Mouse (Mus musculus) hindbrain, embryonic 12.5 days (tissue): ENCODE measurements around the gene Maneal. TPM values are rescaled to one million over a fixed set of nuclear protein-coding genes. Genes with fewer than 3 reads are reported as not detected.
A peak's percentile ranks its signal among the peaks of the same experiment; 100 is the strongest.

ENCODE experiments used
- ATAC-seq: fragments of 200-750 bp; cut with Nextera tagmentation; 2 replicates; pipeline ENCODE4 v1.8.0; 2017; ENCODE audit warnings: moderate TSS enrichment; ENCODE audit not compliant: low FRiP score
- H3K27ac ChIP-seq: fragments of 300-500 bp; sonication (generic); 2 replicates; pipeline ENCODE4 v1.5.1; 2016; ENCODE audit warnings: mild to moderate bottlenecking
- H3K27me3 ChIP-seq: fragments of 300-500 bp; sonication (generic); 2 replicates; pipeline ENCODE4 v1.6.1; 2016; ENCODE audit warnings: mild to moderate bottlenecking
- H3K36me3 ChIP-seq: fragments of 300-500 bp; sonication (generic); 2 replicates; pipeline ENCODE4 v1.6.1; 2016; ENCODE audit warnings: mild to moderate bottlenecking
- H3K4me1 ChIP-seq: fragments of 300-500 bp; sonication (generic); 2 replicates; pipeline ENCODE4 v1.6.1; 2016
- H3K4me2 ChIP-seq: fragments of 300-500 bp; sonication (generic); replicated peaks from 2 replicates; pipeline ENCODE4 v1.6.1; 2016; ENCODE audit warnings: mild to moderate bottlenecking
- H3K4me3 ChIP-seq: fragments of 300-500 bp; sonication (generic); 2 replicates; pipeline ENCODE4 v1.5.1; 2016; ENCODE audit warnings: mild to moderate bottlenecking
- H3K9ac ChIP-seq: fragments of 300-500 bp; sonication (generic); 2 replicates; pipeline ENCODE4 v1.6.1; 2016; ENCODE audit warnings: mild to moderate bottlenecking, moderate library complexity
- H3K9me3 ChIP-seq: fragments of 300-500 bp; sonication (generic); replicated peaks from 2 replicates; pipeline ENCODE4 v1.6.1; 2016; ENCODE audit warnings: mild to moderate bottlenecking
- WGBS: fragments of 180-500 bp; shearing (Covaris S2); methylation state at CpG from one replicate; pipeline ENCODE4 v1.1.7; 2016; 5-methylcytosine and 5-hydroxymethylcytosine counted together
- polyA plus RNA-seq: library from polyadenylated mRNA; unstranded; fragments of >200 nt; fragmentation: Nextera tagmentation; extraction: Ambion mirVana; gene quantifications from 2 replicates; pipeline ENCODE4 v1.2.1, GENCODE M21; 2016

Maneal gene
- polyA plus RNA-seq, result 4.4 and 7.3 TPM in 2 replicates

DNA sequence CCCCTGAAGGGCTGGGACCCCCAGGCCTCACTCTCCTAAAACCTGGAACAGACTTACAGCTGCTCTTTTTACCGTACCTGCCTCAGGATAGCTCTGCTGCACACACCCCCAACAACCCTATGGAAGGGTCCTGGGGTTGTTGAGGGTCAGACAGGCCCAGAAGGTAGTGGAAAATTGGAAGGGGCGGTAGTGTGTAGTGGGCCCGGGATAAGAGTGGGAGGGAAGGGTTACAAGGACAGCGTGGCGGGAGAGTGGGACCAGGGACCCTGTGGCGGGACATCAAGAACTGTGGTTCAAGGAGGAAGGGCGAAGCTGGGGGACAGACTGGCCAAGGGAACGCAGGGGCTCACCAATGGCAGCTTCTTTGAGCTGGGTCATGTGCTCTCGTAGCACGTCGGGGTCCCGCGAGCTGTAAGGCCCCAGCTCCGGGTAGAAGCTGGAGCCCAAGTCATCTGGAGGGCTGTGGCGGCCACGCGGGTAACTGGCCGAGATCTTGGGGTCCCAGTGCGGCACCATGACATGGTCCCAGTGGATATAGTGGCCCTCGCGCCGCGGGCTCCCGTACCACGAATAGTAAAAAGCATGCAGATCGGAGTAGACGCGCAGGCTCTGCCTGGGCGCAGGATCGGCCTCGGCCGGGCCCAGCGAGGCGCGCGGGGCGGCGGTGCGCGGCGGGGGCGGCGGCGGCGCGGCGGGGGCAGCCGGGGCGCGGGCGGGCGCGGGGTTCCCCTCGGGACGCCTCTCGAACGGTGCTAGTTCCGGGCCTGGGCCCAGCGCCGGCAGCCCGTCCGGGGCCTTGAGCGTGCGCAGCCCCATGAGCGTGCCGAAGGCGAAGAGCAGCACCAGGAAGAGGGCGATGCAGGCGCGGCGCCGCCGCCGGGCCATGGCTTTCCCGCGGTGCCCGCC is at the start of gene Maneal:
Maneal (minus strand) TSS at position 889 of the 906 bp plus-strand sequence.
- Histone ChIP-seq H3K27me3 (peaks cover 16% of the 10 kb centered on the region), H3K9me3 (no peaks in the 10 kb centered on the region), H3K4me3 (peak within 1 kb of the TSS; percentile 69), H3K36me3 (peaks cover 24% of the 10 kb centered on the region), H3K9ac (peak within 1 kb of the TSS; percentile 81), H3K4me2 (peak within 1 kb of the TSS; percentile 77), H3K27ac (peak within 1 kb of the TSS; percentile 76), H3K4me1 (peaks cover 21% of the 10 kb centered on the region)
- peak; percentile 68 for ATAC-seq
- 3% methylated on average over 57 of the region's 77 CpGs for WGBS

DNA sequence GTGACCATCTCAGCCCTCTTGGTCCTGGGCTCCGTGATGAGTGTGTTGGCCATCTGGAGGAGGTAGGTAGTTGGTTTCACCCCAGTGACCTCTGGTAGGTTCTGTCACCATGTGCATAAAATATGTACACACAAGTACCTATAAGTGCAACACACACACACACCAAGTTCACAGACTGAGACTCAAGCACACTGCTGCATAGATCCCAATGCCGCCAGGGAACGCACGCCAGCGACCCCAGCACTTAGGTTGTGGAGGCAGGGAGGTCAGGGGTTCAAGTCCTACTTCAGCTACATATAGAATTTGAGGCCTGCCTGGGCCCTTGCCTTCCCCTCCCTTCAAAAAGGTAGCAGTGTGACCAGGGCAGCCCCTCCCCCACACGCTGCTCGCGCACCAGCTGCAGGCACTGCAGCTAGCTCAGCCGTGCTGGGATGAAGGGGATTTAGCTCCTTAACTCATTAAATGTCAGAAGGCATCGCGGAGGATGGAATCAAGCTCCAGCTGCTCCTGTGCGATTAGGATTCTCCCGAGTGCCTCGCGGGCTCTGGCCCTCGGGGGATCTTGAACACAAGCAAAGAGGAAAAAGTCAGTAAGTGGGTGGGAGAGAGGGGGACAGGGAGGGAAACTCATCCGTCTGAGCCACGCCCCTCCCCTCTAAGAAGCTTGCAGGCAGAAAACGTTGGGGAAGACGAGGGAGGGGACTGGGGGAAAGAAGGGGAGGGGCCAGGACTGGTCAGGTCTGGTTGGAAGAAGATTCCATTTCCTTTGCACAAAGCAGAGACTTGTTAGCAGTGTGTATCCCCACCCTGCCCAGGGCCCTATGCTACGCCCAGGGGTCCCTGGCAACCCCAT is 44.2 kb upstream of the Maneal start:
- WGBS, result 6% methylated on average over 21 of the region's 21 CpGs

DNA sequence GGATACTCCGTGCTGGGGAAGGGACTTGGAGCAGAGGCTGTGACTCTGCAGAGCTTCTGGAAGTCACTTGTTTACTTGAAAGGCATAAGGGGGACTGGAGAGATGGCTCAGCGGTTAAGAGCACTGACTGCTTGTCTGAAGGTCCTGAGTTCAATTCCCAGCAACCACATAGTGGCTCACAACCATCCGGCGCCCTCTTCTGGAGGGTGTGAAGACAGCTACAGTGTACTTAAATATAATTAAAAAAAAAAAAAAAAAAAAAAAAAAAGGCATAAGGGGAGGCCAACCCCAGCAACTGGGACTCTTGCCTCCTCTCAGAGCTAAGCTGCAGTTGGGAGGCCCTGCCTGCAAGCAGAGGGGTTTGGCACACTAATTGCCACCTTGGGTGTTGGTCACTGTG is 43.4 kb upstream of the Maneal start:
- no peak; the same call in 1 of the 2 replicates for ATAC-seq
- peaks cover 21% of the 10 kb centered on the region for H3K4me1 ChIP-seq
- no peak overlapping the region for H3K9ac ChIP-seq
- no peaks in the 10 kb centered on the region for H3K9me3 ChIP-seq
- no peaks in the 10 kb centered on the region for H3K36me3 ChIP-seq
- peak overlapping the region; percentile 86 for H3K27ac ChIP-seq
- 75% methylated on average over 4 of the region's 4 CpGs for WGBS
- H3K27me3 ChIP-seq, result 0 out of 2 replicates have a peak, but pooled peaks cover 2% of the 10 kb centered on the region
- H3K4me3 ChIP-seq, result no peak overlapping the region
- no peak overlapping the region for H3K4me2 ChIP-seq

More for the DNA sequence above, 44.2 kb upstream of the Maneal start:
- Histone ChIP-seq H3K4me1 (peaks cover 21% of the 10 kb centered on the region), H3K27ac (peak overlapping the region; percentile 86), H3K36me3 (no peaks in the 10 kb centered on the region), H3K4me3 (peak overlapping the region; percentile 19), H3K4me2 (peak overlapping the region; percentile 41), H3K9ac (peak overlapping the region; percentile 29; the same call in 1 of the 2 replicates), H3K27me3 (0 out of 2 replicates have a peak, but pooled peaks cover 2% of the 10 kb centered on the region), H3K9me3 (no peaks in the 10 kb centered on the region)
- peak; percentile 89 for ATAC-seq

DNA sequence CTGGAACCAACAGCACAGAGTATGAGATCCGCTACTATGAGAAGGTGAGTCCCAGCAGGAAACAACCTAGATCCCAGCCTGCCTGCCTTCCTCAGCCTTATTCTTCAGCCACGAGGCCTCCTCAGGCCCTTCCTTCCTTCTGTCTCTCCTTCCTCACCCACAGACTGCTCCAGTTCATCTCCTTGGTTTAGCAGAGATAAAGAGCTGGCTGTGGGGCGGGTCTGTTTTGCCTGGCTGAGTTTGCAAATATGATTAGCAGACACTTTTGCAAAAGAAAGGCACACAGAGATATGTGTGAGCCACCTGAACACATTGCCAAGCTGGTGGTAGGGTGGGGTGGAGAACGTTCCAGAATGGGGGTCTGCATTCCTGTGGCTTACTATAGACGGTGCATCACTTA is 37.9 kb upstream of the Maneal start:
- 61% methylated on average over 5 of the region's 5 CpGs for WGBS
- no peak overlapping the region for H3K27ac ChIP-seq
- no peak for ATAC-seq

DNA sequence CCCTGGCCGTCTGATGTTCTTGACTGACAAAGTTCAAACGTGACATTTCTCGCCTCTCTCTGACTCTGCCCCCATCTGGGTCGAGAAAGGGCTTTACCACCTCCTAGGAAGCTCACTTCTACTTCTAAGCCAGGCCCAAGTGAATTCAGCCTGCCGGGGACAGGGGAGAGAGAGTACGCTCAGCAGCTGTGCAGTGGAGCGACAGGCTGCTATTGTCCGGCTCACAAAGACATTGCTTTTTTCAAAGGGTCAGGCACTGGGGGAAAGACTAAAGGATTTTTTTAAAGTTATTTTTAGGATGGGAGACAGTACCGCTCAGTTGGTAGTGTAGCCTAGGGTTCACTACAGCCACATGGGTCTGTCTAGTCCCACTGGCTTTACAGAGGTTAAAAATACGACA is 36.5 kb upstream of the Maneal start:
- no peaks in the 10 kb centered on the region for H3K36me3 ChIP-seq
- no peak overlapping the region for H3K4me2 ChIP-seq
- no peak overlapping the region for H3K9ac ChIP-seq
- peaks cover 44% of the 10 kb centered on the region for H3K27me3 ChIP-seq
- H3K4me1 ChIP-seq, result peaks cover 46% of the 10 kb centered on the region
- 0 out of 2 replicates have a peak overlapping the region, but pooled peaks have one; percentile 1 for H3K27ac ChIP-seq
- 24% methylated on average over 10 of the region's 10 CpGs for WGBS
- H3K9me3 ChIP-seq, result no peaks in the 10 kb centered on the region
- no peak for ATAC-seq
- H3K4me3 ChIP-seq, result no peak overlapping the region

More for the DNA sequence above, 37.9 kb upstream of the Maneal start:
- no peaks in the 10 kb centered on the region for H3K36me3 ChIP-seq
- no peaks in the 10 kb centered on the region for H3K9me3 ChIP-seq
- no peak overlapping the region for H3K4me3 ChIP-seq
- peaks cover 29% of the 10 kb centered on the region for H3K27me3 ChIP-seq
- peaks cover 32% of the 10 kb centered on the region for H3K4me1 ChIP-seq
- no peak overlapping the region for H3K9ac ChIP-seq
- H3K4me2 ChIP-seq, result no peak overlapping the region

DNA sequence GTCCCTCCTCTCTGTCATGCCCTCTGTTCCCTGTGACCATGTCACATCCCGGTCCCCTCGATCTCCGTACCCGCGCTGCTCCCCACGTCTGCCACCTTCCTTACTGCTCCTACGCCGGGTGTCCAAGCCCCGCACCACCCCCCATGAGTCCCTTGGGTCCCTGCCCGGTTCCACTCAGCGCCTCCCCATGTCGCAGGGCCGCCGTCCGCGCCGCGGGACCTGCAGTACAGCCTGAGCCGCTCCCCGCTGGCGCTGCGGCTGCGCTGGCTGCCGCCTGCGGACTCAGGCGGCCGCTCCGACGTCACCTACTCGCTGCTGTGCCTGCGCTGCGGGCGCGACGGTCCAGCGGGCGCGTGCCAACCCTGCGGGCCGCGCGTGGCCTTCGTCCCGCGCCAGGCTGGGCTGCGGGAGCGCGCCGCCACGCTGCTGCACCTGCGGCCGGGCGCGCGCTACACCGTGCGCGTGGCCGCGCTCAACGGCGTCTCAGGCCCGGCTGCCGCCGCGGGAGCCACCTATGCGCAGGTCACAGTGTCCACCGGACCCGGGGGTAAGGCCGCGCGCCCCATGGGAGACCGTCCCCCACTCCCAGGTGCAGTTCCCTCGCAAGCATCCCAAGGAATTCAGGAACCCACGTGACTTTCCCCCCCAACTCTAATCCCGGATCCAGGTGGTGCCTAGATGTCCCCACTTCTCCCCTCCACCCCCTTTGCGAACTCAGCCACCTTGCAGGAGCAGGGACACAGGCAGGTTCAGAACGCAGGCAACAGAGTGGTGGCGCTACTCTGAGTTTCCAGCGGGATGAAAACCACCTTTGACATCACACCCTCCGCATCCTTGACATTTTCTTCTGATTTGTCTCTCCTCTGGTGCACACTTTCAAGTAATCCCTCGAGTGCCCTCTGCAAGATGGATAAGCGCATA is 32.8 kb upstream of the Maneal start:
- Histone ChIP-seq H3K4me2 (peak overlapping the region; percentile 84), H3K9me3 (no peaks in the 10 kb centered on the region), H3K27me3 (peaks cover 75% of the 10 kb centered on the region), H3K36me3 (no peaks in the 10 kb centered on the region), H3K9ac (peak overlapping the region; percentile 54), H3K27ac (no peak overlapping the region), H3K4me1 (peaks cover 39% of the 10 kb centered on the region), H3K4me3 (peak overlapping the region; percentile 50)
- peak; percentile 62 for ATAC-seq
- WGBS, result 1% methylated on average over 78 of the region's 83 CpGs

DNA sequence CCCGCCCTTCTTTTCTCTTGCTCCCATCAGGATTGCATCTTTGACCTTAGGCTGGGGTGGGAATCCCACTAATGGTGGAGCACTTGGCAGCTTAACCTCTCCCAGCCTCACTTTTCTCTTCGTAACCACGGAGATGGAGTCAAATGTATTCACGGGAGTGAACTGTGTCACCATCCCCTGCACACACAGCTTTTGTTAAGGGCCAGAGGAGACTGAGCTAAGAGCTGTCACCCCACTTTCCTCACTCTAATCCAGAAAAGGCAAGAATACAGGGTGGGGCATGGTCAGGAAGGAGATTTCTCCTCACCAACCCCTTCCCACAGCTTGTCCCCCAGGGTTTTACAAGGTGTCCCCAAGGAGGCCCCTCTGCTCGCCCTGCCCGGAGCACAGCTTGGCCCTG is 31.8 kb upstream of the Maneal start:
- peak overlapping the region; percentile 84; the same call in 1 of the 2 replicates for H3K4me2 ChIP-seq
- H3K36me3 ChIP-seq, result no peaks in the 10 kb centered on the region
- H3K27ac ChIP-seq, result no peak overlapping the region
- peaks cover 75% of the 10 kb centered on the region for H3K27me3 ChIP-seq
- peak overlapping the region; percentile 50; the same call in 1 of the 2 replicates for H3K4me3 ChIP-seq
- H3K9me3 ChIP-seq, result no peaks in the 10 kb centered on the region
- WGBS, result 26% methylated on average over 6 of the region's 6 CpGs
- no peak overlapping the region for H3K9ac ChIP-seq
- peak; percentile 51 for ATAC-seq
- peaks cover 30% of the 10 kb centered on the region for H3K4me1 ChIP-seq

DNA sequence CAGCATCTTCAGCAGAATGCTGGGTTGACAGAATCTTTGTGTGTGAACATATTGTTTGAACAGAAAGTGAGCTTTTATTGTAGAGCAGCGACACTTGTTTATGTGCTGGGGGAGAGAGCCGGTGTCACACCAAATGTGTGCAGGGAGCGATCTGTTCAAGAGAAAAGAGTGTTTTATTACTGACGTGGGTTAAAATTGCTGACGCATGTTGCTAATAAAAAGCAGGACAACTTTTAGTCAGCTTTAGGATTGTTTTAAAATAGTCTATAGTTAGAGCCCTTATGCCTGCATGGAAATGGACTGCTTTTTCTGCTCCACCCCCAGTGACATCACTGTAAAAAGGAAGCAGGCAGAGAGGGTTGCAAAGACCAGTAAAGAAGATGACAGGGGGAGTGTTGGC is 28.9 kb upstream of the Maneal start:
- Histone ChIP-seq H3K4me3 (no peak overlapping the region), H3K27me3 (peaks cover 82% of the 10 kb centered on the region), H3K27ac (no peak overlapping the region), H3K9ac (no peak overlapping the region), H3K9me3 (no peaks in the 10 kb centered on the region), H3K4me1 (peaks cover 20% of the 10 kb centered on the region), H3K4me2 (no peak overlapping the region), H3K36me3 (no peaks in the 10 kb centered on the region)
- ATAC-seq, result no peak
- 82% methylated on average over 5 of the region's 5 CpGs for WGBS

DNA sequence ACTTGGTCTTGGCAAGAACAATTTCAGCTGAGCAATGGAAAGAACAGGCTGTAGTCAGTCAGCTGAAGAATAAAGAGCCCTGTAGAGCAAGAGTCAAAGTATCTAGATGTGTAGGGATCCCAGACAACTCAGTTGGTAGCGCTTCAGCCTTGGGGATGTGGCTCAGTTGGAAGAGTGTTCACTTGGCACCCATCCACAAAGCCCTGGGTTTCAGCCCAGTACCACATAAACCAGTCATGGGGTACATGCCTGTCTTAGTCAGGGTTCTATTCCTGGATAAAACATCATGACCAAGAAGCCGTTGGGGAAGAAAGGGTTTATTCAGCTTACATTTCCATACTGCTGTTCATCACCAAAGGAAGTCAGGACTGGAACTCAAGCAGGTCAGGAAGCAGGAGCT is 28.0 kb upstream of the Maneal start:
- Histone ChIP-seq H3K4me1 (peaks cover 16% of the 10 kb centered on the region), H3K27ac (no peak overlapping the region), H3K36me3 (no peaks in the 10 kb centered on the region), H3K4me3 (no peak overlapping the region), H3K4me2 (no peak overlapping the region), H3K9me3 (no peaks in the 10 kb centered on the region), H3K27me3 (peaks cover 80% of the 10 kb centered on the region), H3K9ac (no peak overlapping the region)
- ATAC-seq, result no peak
- 89% methylated on average over 2 of the region's 2 CpGs for WGBS

DNA sequence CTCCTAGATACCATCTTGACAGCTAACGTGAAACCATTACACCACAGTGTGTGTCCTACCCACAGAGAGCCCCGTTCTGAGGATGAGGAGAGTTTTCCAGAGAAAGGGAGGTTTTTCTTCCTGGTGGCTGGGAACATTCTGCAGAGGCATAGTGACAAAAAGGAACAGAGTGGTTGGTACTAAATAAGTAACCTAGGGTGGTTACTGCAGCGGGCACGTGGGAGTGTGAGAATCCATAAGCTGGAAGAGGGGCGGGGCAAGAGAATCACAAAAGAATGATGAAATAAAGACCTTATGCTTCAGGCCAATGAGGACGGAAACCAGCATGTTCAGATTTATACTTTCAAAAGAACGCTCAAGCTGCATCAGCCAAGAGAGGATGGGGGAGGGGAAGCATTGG is 26.7 kb upstream of the Maneal start:
- peaks cover 4% of the 10 kb centered on the region for H3K4me1 ChIP-seq
- H3K9me3 ChIP-seq, result no peaks in the 10 kb centered on the region
- WGBS, result 66% methylated on average over 7 of the region's 7 CpGs
- no peaks in the 10 kb centered on the region for H3K36me3 ChIP-seq
- H3K9ac ChIP-seq, result no peak overlapping the region
- peaks cover 76% of the 10 kb centered on the region for H3K27me3 ChIP-seq
- H3K27ac ChIP-seq, result no peak overlapping the region
- no peak overlapping the region for H3K4me2 ChIP-seq
- no peak for ATAC-seq
- H3K4me3 ChIP-seq, result no peak overlapping the region

DNA sequence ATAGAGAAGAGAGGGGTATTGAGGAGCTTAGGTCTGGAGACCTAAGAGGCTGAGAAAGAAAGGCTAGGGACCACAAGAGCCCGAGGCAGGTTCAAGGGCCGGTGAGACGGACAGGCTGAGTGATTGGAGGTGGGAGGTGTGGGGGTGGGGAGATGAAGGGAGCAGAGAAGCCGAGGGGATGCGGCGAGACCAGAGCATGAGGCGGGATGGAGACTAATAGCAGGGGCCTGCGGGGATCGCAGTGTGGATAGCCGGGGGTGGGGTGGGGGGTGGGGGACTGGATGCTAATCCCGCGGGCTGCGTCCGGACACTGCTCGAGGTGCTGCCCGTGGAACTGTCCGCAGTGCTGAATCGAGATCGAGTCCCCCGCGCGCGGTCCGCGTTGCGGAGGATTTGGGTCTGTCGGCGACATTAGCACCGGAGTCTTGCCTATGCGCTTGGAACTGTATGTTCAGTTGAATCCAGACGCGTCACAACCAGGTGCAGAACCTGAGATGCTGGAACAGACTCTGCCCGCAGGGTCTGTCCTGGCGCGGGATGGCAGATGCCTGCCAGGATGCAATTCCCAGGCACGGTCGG is 20.3 kb upstream of the Maneal start:
- no peaks in the 10 kb centered on the region for H3K36me3 ChIP-seq
- H3K4me1 ChIP-seq, result peaks cover 28% of the 10 kb centered on the region
- H3K9me3 ChIP-seq, result 0 out of 2 replicates have a peak, but pooled peaks cover 6% of the 10 kb centered on the region
- H3K4me2 ChIP-seq, result peak overlapping the region; percentile 64
- H3K27ac ChIP-seq, result peak overlapping the region; percentile 58
- 1% methylated on average over 37 of the region's 37 CpGs for WGBS
- ATAC-seq, result peak; percentile 26
- peaks cover 70% of the 10 kb centered on the region for H3K27me3 ChIP-seq
- H3K4me3 ChIP-seq, result peak overlapping the region; percentile 50
- peak overlapping the region; percentile 57 for H3K9ac ChIP-seq
